Mouse (Mus musculus) left cerebral cortex, adult 2 months (tissue): ENCODE results near the gene Stx8. TPM values are rescaled to one million over a fixed set of nuclear protein-coding genes. Genes with fewer than 3 reads are reported as not detected.

Experiments
- DNase-seq, 2 experiments: peaks; one replicate each; pipeline ENCODE4 v3.0.0; 2021 to 2022; ENCODE audit warnings: low spot score in 2 of 2, mixed read lengths in 1 of 2; ENCODE audit errors: extremely low spot score in 1 of 2
- H3K27ac ChIP-seq: fragments of 200-600 bp; 2 replicates; pipeline ENCODE4 v1.8.1; 2022
- H3K4me3 ChIP-seq: fragments of 200-600 bp; 2 replicates; pipeline ENCODE4 v1.8.1; 2022
- CTCF ChIP-seq: fragments of 200-600 bp; IDR thresholded peaks from 2 replicates; pipeline ENCODE4 v1.8.1; 2022; ENCODE audit warnings: antibody characterized with exemption, mild to moderate bottlenecking, moderate library complexity
- intact Hi-C: fragments of 180-260 bp; cut with DNase I; formaldehyde crosslinking; loops from one replicate; pipeline ENCODE4 v1.15.1; 2025
- total RNA-seq, 2 experiments: library from RNA; stranded (reverse); gene quantifications; 2 replicates each; pipeline ENCODE4 v1.2.3; 2021

Gene Stx8
- total RNA-seq, 2 experiments from 2014 or later = 36.4 to 42.7 TPM

DNA sequence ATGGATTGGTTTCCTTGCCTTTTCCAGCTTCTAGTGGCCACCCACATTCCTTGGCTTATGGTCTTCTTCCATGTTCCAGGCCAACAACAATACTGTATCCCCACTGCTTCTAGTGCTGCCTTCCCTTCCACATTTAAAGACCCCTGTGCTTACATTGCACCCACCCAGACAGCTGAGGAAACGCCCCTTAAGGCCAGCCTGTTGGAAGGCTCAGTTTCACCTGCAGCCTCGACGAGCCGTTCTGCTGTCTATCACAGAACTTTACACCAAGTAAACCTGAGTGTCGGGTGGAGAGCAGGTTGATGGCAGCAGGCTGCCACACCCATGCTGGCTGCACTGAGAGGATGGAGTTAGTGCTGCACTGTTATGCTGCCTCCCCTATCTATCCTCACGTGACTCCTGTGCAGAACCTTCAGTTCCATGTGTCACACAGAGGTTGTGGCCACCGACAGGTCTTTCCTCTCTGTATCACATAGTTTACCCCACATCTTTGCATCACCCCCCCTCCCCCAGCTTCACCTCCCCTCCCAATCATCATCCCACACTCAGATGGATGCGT lies 57.9 kb downstream of the Stx8 start:
- H3K4me3 ChIP-seq = no peak overlapping the region
- DNase-seq = no peak
- intact Hi-C loops = no loop called here
- H3K27ac ChIP-seq = no peak overlapping the region
- TF ChIP-seq CTCF = no peak

DNA sequence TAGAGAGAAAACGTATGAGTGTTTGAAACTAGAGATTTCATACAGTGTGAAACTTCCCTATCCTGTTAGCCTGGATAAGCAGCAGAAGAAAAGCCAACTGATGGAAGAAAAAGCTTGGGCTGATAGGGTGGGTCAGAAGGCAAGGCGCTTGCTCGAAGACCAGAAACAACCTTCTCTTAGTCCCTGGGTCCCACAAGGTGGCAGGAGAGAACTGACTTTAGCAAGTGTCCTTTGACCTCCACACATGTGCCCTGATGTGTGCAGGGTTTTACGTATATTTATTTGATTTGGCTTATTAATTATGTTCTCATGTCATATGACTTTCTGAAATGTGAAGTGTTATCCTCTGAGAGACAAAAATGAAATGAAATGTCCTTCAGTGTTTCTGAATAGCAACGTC lies 60.6 kb downstream of the Stx8 start:
- H3K4me3 ChIP-seq = no peak overlapping the region
- no peak overlapping the region for H3K27ac ChIP-seq
- intact Hi-C loops = no loop called here
- TF ChIP-seq CTCF = no peak
- DNase-seq = no peak

- no peak for TF ChIP-seq CTCF
- intact Hi-C loops = no loop called here
- DNase-seq = no peak
Observed at GRCm38 (mm10) chr11:68029079-68029478, 63.1 kb downstream of the Stx8 start.

GRCm38 (mm10) chr11:68029871-68030270 lies 63.9 kb downstream of the Stx8 start:
- intact Hi-C loops = no loop called here
- Histone ChIP-seq H3K4me3 (no peak overlapping the region), H3K27ac (no peak overlapping the region)
- DNase-seq = no peak
- no peak for TF ChIP-seq CTCF

More at GRCm38 (mm10) chr11:68029079-68029478, 63.1 kb downstream of the Stx8 start:
- no peak overlapping the region for H3K27ac ChIP-seq
- no peak overlapping the region for H3K4me3 ChIP-seq

DNA sequence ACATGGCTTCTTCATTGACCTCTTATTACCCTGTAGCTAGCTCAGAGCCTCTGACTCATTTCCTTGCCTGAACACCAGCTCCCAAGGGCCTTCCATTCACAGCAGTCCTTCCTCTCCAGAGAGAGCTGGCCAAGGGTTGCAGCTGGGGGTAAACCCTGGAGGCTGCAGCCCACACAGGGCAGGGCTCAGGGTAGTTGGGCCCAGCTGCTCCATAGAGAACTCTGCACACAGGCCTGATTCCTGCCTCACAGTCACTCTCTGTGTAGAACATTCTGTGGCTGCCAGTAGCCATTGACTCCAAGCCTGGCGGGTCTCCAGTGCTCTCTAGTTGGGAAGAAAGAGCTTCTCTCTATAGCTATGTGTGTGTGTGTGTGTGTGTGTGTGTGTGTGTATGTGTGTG lies 64.8 kb downstream of the Stx8 start:
- TF ChIP-seq CTCF = no peak
- intact Hi-C loops = no loop called here

GRCm38 (mm10) chr11:68032448-68032847 lies 66.5 kb downstream of the Stx8 start:
- no peak overlapping the region for H3K4me3 ChIP-seq
- no peak for TF ChIP-seq CTCF
- no peak overlapping the region for H3K27ac ChIP-seq
- intact Hi-C loops = no loop called here
- no peak for DNase-seq

More for the DNA sequence above, 64.8 kb downstream of the Stx8 start:
- Histone ChIP-seq H3K27ac (no peak overlapping the region), H3K4me3 (no peak overlapping the region)
- peak; percentile 15 to 38 for DNase-seq

- no peak for DNase-seq
- no peak overlapping the region for H3K27ac ChIP-seq
- intact Hi-C loops = no loop called here
- no peak for TF ChIP-seq CTCF
- H3K4me3 ChIP-seq = no peak overlapping the region
Observed at GRCm38 (mm10) chr11:68033331-68033926, 67.4 kb downstream of the Stx8 start.

- intact Hi-C loops = no loop called here
- DNase-seq = no peak
- no peak for TF ChIP-seq CTCF
- Histone ChIP-seq H3K27ac (no peak overlapping the region), H3K4me3 (no peak overlapping the region)
Observed at GRCm38 (mm10) chr11:68034422-68034821, 68.4 kb downstream of the Stx8 start.

DNA sequence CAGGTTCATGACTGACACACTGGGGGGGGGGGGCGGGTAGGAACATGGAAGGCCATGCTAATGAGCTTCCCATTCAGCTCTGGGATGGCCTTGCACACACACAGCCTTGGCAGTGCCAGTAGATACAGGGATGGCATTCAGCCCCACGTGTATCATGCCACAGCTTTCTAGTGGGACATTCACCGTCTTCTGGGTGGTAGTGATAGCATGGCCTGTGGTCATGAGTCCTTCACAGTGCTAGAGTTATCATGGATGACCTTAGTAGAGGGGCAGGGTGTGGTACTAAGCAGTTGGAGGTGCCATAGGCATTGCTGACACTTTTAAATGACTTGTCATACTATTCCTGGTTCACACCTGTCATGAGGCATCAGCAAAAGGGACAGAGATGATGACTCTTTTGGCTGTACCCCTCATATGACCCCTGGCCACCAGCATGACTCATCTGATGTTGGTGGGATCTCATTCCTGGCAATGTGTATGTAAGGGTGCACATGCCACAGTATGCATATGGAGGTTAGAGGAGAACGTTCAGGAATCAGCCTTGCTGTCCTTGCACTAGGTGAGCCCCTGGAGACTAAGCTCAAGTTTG lies 69.4 kb downstream of the Stx8 start:
- intact Hi-C loops = no loop called here
- no peak for TF ChIP-seq CTCF
- DNase-seq = no peak
- H3K4me3 ChIP-seq = no peak overlapping the region
- H3K27ac ChIP-seq = no peak overlapping the region

- DNase-seq = no peak
- H3K4me3 ChIP-seq = no peak overlapping the region
- intact Hi-C loops = no loop called here
- TF ChIP-seq CTCF = no peak
- H3K27ac ChIP-seq = no peak overlapping the region
Observed at GRCm38 (mm10) chr11:68036133-68036959, 70.4 kb downstream of the Stx8 start.

GRCm38 (mm10) chr11:68037093-68037492 lies 71.1 kb downstream of the Stx8 start:
- no peak for TF ChIP-seq CTCF

GRCm38 (mm10) chr11:68038101-68038500 lies 72.1 kb downstream of the Stx8 start:
- DNase-seq = no peak

More at GRCm38 (mm10) chr11:68037093-68037492, 71.1 kb downstream of the Stx8 start:
- intact Hi-C loops = no loop called here
- Histone ChIP-seq H3K4me3 (no peak overlapping the region), H3K27ac (no peak overlapping the region)
- DNase-seq = no peak

More at GRCm38 (mm10) chr11:68038101-68038500, 72.1 kb downstream of the Stx8 start:
- intact Hi-C loops = no loop called here
- Histone ChIP-seq H3K27ac (no peak overlapping the region), H3K4me3 (no peak overlapping the region)
- no peak for TF ChIP-seq CTCF
